Mouse (Mus musculus) frontal cortex, postnatal 14 days (tissue): ENCODE data around the gene Schip1.

Source experiments
- DNase-seq, 2 experiments: peaks; one replicate each; pipeline ENCODE4 v3.0.0; 2022; ENCODE audit warnings: low spot score in 2 of 2

The Schip1 gene

GRCm38 (mm10) chr3:68270246-68270645 lies 205.6 kb downstream of the Schip1 start:
- no peak for DNase-seq

- DNase-seq: no peak
Measured at GRCm38 (mm10) chr3:68271457-68271856, 206.9 kb downstream of the Schip1 start.

GRCm38 (mm10) chr3:68271881-68272280 lies 207.3 kb downstream of the Schip1 start:
- no peak for DNase-seq

GRCm38 (mm10) chr3:68282844-68283594 lies 218.4 kb downstream of the Schip1 start:
- DNase-seq: no peak

- DNase-seq: no peak
Measured at GRCm38 (mm10) chr3:68283595-68283991, 219.0 kb downstream of the Schip1 start.

- DNase-seq: no peak
Measured at GRCm38 (mm10) chr3:68284500-68284899, 219.9 kb downstream of the Schip1 start.

GRCm38 (mm10) chr3:68296752-68297151 lies 232.2 kb downstream of the Schip1 start:
- no peak for DNase-seq

GRCm38 (mm10) chr3:68305647-68306046 lies 241.0 kb downstream of the Schip1 start:
- no peak for DNase-seq

GRCm38 (mm10) chr3:68306726-68307125 lies 242.1 kb downstream of the Schip1 start:
- no peak for DNase-seq

GRCm38 (mm10) chr3:68325575-68325974 lies 261.0 kb downstream of the Schip1 start:
- no peak for DNase-seq

GRCm38 (mm10) chr3:68332515-68332914 lies 267.9 kb downstream of the Schip1 start:
- no peak for DNase-seq

GRCm38 (mm10) chr3:68335501-68335900 lies 270.9 kb downstream of the Schip1 start:
- no peak for DNase-seq

GRCm38 (mm10) chr3:68350624-68351023 lies 286.0 kb downstream of the Schip1 start:
- DNase-seq: no peak

- DNase-seq: no peak
Measured at GRCm38 (mm10) chr3:68351461-68351860, 286.9 kb downstream of the Schip1 start.

GRCm38 (mm10) chr3:68352961-68353360 lies 288.4 kb downstream of the Schip1 start:
- no peak for DNase-seq

- no peak for DNase-seq
Measured at GRCm38 (mm10) chr3:68353492-68353891, 288.9 kb downstream of the Schip1 start.

- DNase-seq: no peak
Measured at GRCm38 (mm10) chr3:68356516-68356915, 291.9 kb downstream of the Schip1 start.

GRCm38 (mm10) chr3:68368029-68368428 lies 303.4 kb downstream of the Schip1 start:
- DNase-seq: no peak

GRCm38 (mm10) chr3:68372925-68373324 lies 308.3 kb downstream of the Schip1 start:
- DNase-seq: no peak

GRCm38 (mm10) chr3:68375100-68375508 lies 310.5 kb downstream of the Schip1 start:
- no peak for DNase-seq

GRCm38 (mm10) chr3:68377452-68378198 lies 313.0 kb downstream of the Schip1 start:
- no peak for DNase-seq

- no peak for DNase-seq
Measured at GRCm38 (mm10) chr3:68378799-68379198, 314.2 kb downstream of the Schip1 start.

- DNase-seq: no peak
Measured at GRCm38 (mm10) chr3:68379242-68379641, 314.6 kb downstream of the Schip1 start.
